Mouse (Mus musculus) cerebellum, adult 8-10 months (tissue): Measurements from ENCODE around the gene Adam12.

Experiments used
- DNase-seq: peaks from one replicate; pipeline ENCODE4 v3.0.0; 2022

The Adam12 gene

GRCm38 (mm10) chr7:134224741-134225612 lies 7.0 kb downstream of the Adam12 start:
- no peak for DNase-seq

GRCm38 (mm10) chr7:134224421-134224740 lies 7.6 kb downstream of the Adam12 start:
- no peak for DNase-seq

- peak; percentile 57 for DNase-seq
These were observed 8.3 kb downstream of the Adam12 start for GRCm38 (mm10) chr7:134223444-134224161.

- no peak for DNase-seq
These were observed 24.0 kb downstream of the Adam12 start for GRCm38 (mm10) chr7:134207956-134208355.

GRCm38 (mm10) chr7:134193089-134193488 lies 38.9 kb downstream of the Adam12 start:
- no peak for DNase-seq

- no peak for DNase-seq
These were observed 41.8 kb downstream of the Adam12 start for GRCm38 (mm10) chr7:134190101-134190500.

GRCm38 (mm10) chr7:134188565-134188964 lies 43.4 kb downstream of the Adam12 start:
- DNase-seq, result no peak

GRCm38 (mm10) chr7:134187946-134188345 lies 44.0 kb downstream of the Adam12 start:
- DNase-seq, result no peak

- no peak for DNase-seq
These were observed 45.4 kb downstream of the Adam12 start for GRCm38 (mm10) chr7:134186497-134186896.

DNA sequence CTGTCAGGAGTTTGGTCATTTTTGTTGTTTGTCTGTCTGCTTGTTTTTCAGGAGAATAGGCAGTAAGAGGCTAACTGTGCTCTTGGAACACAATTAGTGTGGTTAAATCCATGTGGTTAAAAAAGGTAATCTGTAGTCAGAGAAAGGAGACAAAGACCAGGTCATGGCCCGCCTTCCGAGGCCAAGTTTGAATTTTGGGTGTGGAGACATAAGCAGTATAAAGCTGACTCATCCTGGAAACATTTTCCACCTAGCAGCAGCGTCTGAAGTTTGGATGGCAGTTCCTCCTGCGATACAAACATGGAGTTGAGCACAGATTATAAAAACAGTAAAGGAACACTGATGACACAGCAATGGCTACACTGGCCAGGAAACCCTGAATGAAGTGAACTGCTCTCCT lies 46.2 kb downstream of the Adam12 start:
- no peak for DNase-seq

DNA sequence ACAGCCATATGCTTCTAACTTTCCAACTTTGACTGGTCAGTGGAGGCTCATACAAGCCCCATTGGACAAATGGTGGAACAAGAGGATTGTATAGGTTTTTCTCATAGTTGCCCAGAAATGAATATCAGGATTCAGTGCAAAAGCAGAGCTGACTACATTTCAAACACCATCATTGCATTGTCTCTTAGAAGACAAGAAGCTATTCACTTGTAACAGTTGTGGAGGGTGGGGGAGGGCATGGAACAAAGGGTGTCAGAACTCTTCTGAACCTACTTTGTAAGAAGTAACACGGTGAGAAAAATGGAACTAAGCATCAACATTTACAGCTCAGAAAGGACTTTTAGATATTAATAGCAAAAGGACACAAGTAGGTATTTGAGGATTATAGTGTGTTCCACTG lies 50.2 kb downstream of the Adam12 start:
- DNase-seq, result no peak

DNA sequence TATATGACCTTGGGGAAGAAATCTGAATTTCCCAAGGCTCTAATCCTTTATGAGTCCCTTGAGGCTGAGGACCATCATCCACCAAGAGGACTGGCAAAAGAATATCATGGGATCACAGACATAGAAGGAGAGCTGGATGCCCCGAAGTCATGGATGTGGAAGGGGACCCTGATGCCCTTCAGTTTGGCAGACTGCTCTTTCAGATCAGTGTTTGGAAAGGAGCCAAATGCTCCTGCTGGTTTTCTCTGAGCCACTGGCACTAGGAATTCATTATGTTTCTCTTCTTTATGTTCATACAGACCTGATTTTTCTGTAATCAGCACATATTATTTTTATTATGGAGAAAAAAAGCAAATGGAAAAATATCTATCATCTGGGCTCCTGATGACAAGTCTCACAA lies 50.9 kb downstream of the Adam12 start:
- DNase-seq, result no peak

DNA sequence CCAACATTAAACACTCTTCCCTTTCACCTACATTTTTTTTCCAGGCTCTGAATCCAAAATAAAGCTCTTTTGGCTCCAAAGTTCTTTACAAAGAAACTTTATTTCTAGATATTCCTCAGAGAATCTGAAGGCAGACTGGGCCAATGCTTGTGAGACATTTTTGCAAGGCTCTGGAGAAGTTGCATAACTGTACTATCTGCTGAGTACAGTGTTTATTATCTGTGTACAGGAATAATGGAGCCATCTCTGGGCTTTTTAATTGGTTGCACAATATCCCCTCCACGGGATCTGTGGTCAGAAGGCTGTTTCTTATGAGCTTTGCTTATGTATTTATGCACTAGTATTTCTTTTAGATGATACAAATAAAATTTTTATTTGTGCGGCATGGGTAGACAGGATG lies 54.9 kb downstream of the Adam12 start:
- no peak for DNase-seq

- no peak for DNase-seq
These were observed 56.7 kb downstream of the Adam12 start for GRCm38 (mm10) chr7:134175201-134175600.

DNA sequence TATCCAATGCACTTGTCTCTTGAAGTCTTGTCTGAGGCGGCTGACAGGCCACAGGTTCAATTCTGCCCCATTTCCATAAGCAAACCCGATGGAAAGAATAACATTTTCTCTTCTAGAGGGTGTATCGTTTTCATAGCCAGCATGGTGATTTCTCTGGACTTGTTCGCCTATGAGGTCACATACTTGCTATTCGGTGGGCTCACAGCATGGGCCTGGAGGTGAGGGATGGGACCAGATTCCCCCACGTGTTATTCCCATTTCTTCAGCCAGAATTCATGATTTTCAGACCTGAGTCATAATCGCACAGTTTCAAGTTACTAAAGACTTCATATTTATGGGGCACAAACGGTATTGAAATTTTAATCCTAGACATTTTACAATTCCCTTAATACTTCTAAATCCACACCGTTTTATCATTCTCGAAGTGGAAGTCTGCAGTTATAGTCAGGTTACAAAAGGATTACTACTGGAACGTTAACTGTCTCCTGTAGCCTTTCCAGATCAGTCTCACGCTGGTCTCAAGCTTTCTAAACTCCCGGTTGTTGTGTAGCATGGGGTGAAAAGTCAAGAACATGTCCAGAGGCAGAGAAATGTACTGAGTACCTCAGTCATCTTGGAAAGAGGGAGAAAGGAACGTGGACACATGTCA lies 58.4 kb downstream of the Adam12 start:
- no peak for DNase-seq

DNA sequence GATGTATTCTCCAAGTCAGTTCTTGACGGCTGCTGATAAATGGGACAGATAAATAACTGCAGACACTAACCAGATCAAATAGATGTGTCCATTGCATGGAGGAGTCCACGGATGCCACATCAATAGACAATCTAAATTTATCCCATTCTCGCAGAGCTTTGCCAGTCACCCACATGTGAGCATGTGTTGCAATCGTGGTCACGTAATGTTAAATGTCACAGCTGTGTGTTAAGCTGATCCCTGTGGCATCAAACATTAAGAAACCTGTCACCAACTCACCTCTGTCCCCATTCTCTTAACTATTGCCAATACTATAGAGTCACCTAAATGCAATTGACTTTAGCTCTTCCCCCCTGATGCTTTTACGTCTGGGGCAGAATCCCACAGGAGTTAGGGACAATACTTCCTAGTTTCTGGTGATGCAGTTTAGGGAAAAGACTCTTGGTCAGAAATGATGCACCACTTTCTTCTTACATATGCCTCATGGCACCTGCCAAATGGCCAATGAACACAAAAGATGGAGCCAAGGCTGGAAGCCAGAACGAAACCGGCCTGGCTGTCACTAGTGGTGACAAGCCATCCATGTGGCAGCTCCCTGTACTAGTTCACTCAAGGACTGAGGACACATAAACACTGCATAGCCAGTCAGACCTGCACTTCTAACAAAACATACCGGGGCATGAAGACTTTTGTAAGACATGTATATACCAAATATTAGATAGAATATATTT lies 61.6 kb downstream of the Adam12 start:
- DNase-seq, result no peak

- no peak for DNase-seq
These were observed 62.2 kb downstream of the Adam12 start for GRCm38 (mm10) chr7:134169780-134170179.

DNA sequence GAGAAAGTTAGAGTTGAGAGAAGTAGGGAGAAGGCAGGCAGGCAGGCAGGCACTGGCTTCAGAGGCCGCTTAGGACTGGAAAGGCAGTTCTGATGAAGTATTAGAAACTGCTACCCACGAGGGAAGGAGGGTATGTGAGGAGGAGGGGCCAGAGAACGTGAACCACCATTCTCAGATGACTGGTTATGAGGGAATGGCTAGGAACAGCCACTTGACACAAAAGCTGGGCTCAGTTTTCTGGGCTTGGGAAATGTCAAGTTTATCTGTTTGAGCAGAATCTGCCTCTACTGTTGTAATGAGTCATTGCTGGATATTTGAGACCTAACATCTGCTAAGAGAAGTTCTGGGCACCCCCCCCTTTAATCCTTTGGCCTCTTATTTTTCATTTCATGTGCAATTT lies 64.4 kb downstream of the Adam12 start:
- DNase-seq, result no peak

GRCm38 (mm10) chr7:134163751-134164150 lies 68.2 kb downstream of the Adam12 start:
- no peak for DNase-seq

DNA sequence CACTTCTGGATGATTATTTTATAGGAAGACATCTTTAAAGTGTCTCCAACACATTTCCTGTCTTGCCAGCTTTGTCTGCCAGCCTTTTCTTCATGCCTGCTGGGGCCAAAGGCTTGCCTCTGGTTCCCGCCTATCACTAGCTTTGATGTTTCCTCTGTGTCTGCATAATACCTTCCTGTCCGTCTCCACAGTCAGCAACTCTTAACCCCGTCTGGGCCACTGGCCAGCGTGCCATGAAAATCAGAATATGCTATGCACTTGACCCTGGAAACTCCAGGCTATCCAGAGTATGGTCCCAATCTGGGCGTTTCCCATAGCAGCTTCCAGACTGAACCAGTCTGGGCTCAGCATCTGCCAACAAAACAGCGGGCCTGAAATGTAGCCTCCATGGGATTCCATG lies 69.1 kb downstream of the Adam12 start:
- no peak for DNase-seq

GRCm38 (mm10) chr7:134159608-134160007 lies 72.3 kb downstream of the Adam12 start:
- no peak for DNase-seq

DNA sequence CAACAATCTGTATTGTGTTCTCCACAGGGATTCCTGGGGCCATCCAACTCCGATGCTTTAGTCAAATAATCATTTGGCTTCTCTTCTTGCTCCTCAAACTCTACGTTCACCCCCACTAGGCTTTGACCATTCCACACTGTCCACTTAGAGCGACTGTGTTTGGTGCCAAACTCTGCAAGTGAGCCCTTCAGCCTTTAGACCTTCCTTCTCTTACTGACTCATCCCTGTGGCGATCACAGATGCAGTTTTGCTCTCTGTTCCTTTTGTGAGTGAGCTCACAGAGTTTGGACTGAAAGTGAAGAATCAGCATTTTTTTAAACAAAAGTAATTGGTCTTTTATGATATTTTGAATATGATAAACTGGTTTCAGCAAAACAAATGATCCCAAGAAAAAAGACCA lies 80.6 kb downstream of the Adam12 start:
- DNase-seq, result no peak

- DNase-seq, result no peak
These were observed 81.6 kb downstream of the Adam12 start for GRCm38 (mm10) chr7:134150305-134150704.
